Mouse (Mus musculus): ENCODE measurements at regions not wholly inside any gene's neighbourhood (a gene's known extent, or its start where the extent isn't known, plus 50 kb on each side); places are given as distances from the start of the nearest gene placed in this dataset.

DNA sequence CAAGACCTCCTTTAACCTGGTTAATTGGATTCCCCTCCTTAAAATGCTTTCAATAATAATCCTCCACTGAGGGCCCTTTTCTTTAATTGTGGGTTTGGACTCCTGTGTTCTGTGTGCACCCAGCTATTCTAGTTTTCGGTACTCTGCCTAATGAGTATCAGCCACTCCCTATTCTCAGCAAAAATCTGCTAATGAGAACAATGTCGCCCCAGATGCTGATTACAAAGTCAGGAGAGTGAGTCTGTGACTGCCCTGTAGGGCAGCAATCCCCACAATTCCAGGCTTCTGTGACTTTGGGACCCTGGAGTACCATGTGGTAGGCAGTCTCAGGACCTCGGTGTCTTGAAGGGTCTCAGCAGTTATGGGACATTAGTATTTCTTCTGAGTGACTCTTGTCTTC is 324.6 kb upstream of the Adamts16 start:
- H3K27me3 ChIP-seq (ENCODE audit: control insufficient read depth, insufficient read depth, low read length), result no peaks in the 10 kb centered on the region
- H3K9ac ChIP-seq (ENCODE audit: low read depth, low read length), result no peak overlapping the region
- H3K4me3 ChIP-seq (ENCODE audit: low read length), result no peak overlapping the region
- no peak overlapping the region for H3K27ac ChIP-seq (ENCODE audit: low read depth, low read length)
- no peaks in the 10 kb centered on the region for H3K9me3 ChIP-seq (ENCODE audit: control insufficient read depth, low read length)
- no peaks in the 10 kb centered on the region for H3K36me3 ChIP-seq (ENCODE audit: control insufficient read depth, insufficient read depth, low read length)
- no peak for ATAC-seq (ENCODE audit: low FRiP score, low TSS enrichment)
- WGBS, result 70% methylated on average over 3 of the region's 3 CpGs
- no peaks in the 10 kb centered on the region for H3K4me1 ChIP-seq (ENCODE audit: control insufficient read depth, insufficient read depth, low read length)
- no peak overlapping the region for H3K4me2 ChIP-seq (replicated peaks; ENCODE audit: low read depth, low read length)

GRCm38 (mm10) chr13:71165096-71165920 is 323.7 kb upstream of the Adamts16 start:
- Histone ChIP-seq H3K4me2 (replicated peaks; ENCODE audit: low read depth, low read length) (no peak overlapping the region), H3K36me3 (ENCODE audit: control insufficient read depth, insufficient read depth, low read length) (no peaks in the 10 kb centered on the region)
- WGBS, result 81% methylated on average over 20 of the region's 20 CpGs

GRCm38 (mm10) chr13:71164012-71164411 is 322.4 kb upstream of the Adamts16 start:
- WGBS, result 90% methylated on average over 2 of the region's 2 CpGs
- Histone ChIP-seq H3K4me3 (ENCODE audit: low read length) (no peak overlapping the region), H3K27me3 (ENCODE audit: control insufficient read depth, insufficient read depth, low read length) (0 out of 2 replicates have a peak, but pooled peaks cover 4% of the 10 kb centered on the region), H3K4me1 (ENCODE audit: control insufficient read depth, insufficient read depth, low read length) (no peaks in the 10 kb centered on the region), H3K27ac (ENCODE audit: low read depth, low read length) (no peak overlapping the region), H3K9ac (ENCODE audit: low read depth, low read length) (no peak overlapping the region), H3K36me3 (ENCODE audit: control insufficient read depth, insufficient read depth, low read length) (no peaks in the 10 kb centered on the region), H3K9me3 (ENCODE audit: control insufficient read depth, low read length) (no peaks in the 10 kb centered on the region), H3K4me2 (replicated peaks; ENCODE audit: low read depth, low read length) (no peak overlapping the region)
- ATAC-seq (ENCODE audit: low FRiP score, low TSS enrichment), result no peak

More at GRCm38 (mm10) chr13:71165096-71165920, 323.7 kb upstream of the Adamts16 start:
- H3K27ac ChIP-seq (ENCODE audit: low read depth, low read length), result no peak overlapping the region
- H3K9ac ChIP-seq (ENCODE audit: low read depth, low read length), result no peak overlapping the region
- H3K27me3 ChIP-seq (ENCODE audit: control insufficient read depth, insufficient read depth, low read length), result no peaks in the 10 kb centered on the region
- no peaks in the 10 kb centered on the region for H3K4me1 ChIP-seq (ENCODE audit: control insufficient read depth, insufficient read depth, low read length)
- no peak overlapping the region for H3K4me3 ChIP-seq (ENCODE audit: low read length)
- H3K9me3 ChIP-seq (ENCODE audit: control insufficient read depth, low read length), result no peaks in the 10 kb centered on the region
- ATAC-seq (ENCODE audit: low FRiP score, low TSS enrichment), result no peak

GRCm38 (mm10) chr13:71162952-71163351 is 321.3 kb upstream of the Adamts16 start:
- WGBS, result 73% methylated on average over 2 of the region's 2 CpGs
- Histone ChIP-seq H3K27me3 (ENCODE audit: control insufficient read depth, insufficient read depth, low read length) (peaks cover 6% of the 10 kb centered on the region; the same call in 1 of the 2 replicates), H3K36me3 (ENCODE audit: control insufficient read depth, insufficient read depth, low read length) (no peaks in the 10 kb centered on the region), H3K4me3 (ENCODE audit: low read length) (no peak overlapping the region), H3K27ac (ENCODE audit: low read depth, low read length) (no peak overlapping the region), H3K9me3 (ENCODE audit: control insufficient read depth, low read length) (no peaks in the 10 kb centered on the region), H3K4me1 (ENCODE audit: control insufficient read depth, insufficient read depth, low read length) (no peaks in the 10 kb centered on the region), H3K9ac (ENCODE audit: low read depth, low read length) (no peak overlapping the region), H3K4me2 (replicated peaks; ENCODE audit: low read depth, low read length) (no peak overlapping the region)
- no peak for ATAC-seq (ENCODE audit: low FRiP score, low TSS enrichment)

GRCm38 (mm10) chr13:71158300-71158860 is 316.8 kb upstream of the Adamts16 start:
- no peak overlapping the region for H3K9ac ChIP-seq (ENCODE audit: low read depth, low read length)
- no peaks in the 10 kb centered on the region for H3K36me3 ChIP-seq (ENCODE audit: control insufficient read depth, insufficient read depth, low read length)
- no peaks in the 10 kb centered on the region for H3K9me3 ChIP-seq (ENCODE audit: control insufficient read depth, low read length)
- WGBS, result 55% methylated on average over 13 of the region's 13 CpGs
- no peak overlapping the region for H3K4me3 ChIP-seq (ENCODE audit: low read length)
- H3K4me2 ChIP-seq (replicated peaks; ENCODE audit: low read depth, low read length), result no peak overlapping the region
- no peaks in the 10 kb centered on the region for H3K4me1 ChIP-seq (ENCODE audit: control insufficient read depth, insufficient read depth, low read length)
- H3K27me3 ChIP-seq (ENCODE audit: control insufficient read depth, insufficient read depth, low read length), result peaks cover 19% of the 10 kb centered on the region
- no peak for ATAC-seq (ENCODE audit: low FRiP score, low TSS enrichment)
- H3K27ac ChIP-seq (ENCODE audit: low read depth, low read length), result no peak overlapping the region

DNA sequence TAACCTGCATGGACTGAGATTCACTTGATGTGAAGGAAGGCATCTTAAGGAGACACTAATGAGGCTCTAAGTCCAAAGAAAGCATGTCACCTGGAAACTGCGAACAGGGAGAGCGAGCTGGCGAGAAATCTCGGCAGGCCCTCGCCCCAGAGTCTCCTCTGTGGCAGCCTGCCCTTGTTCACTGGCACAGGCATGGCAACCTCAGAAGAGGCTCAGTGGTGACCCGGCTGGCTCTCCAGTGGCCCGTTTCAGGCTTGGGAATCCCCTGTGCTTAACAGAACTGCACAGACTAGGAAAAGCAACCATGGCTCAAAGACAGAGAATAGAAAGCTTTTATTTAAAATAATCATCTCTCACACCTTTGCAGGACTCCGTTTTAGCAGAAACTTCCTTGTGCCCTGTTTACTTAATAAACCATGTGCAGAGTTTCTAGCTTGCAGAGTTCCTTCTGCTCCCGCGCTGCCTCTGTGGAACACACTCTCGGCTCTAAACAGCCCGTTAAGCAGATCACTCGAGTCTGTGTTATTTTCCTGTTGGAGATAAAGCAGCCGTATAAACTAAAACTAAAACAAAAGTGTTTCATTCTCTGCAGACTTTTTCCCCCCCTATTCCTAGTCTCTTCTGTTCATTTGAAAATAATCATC is 316.2 kb upstream of the Adamts16 start:
- Histone ChIP-seq H3K27ac (ENCODE audit: low read depth, low read length) (no peak overlapping the region), H3K4me2 (replicated peaks; ENCODE audit: low read depth, low read length) (no peak overlapping the region), H3K4me3 (ENCODE audit: low read length) (no peak overlapping the region), H3K27me3 (ENCODE audit: control insufficient read depth, insufficient read depth, low read length) (peaks cover 19% of the 10 kb centered on the region), H3K4me1 (ENCODE audit: control insufficient read depth, insufficient read depth, low read length) (no peaks in the 10 kb centered on the region), H3K9me3 (ENCODE audit: control insufficient read depth, low read length) (no peaks in the 10 kb centered on the region), H3K9ac (ENCODE audit: low read depth, low read length) (no peak overlapping the region), H3K36me3 (ENCODE audit: control insufficient read depth, insufficient read depth, low read length) (no peaks in the 10 kb centered on the region)
- 69% methylated on average over 14 of the region's 14 CpGs for WGBS
- ATAC-seq (ENCODE audit: low FRiP score, low TSS enrichment), result no peak

DNA sequence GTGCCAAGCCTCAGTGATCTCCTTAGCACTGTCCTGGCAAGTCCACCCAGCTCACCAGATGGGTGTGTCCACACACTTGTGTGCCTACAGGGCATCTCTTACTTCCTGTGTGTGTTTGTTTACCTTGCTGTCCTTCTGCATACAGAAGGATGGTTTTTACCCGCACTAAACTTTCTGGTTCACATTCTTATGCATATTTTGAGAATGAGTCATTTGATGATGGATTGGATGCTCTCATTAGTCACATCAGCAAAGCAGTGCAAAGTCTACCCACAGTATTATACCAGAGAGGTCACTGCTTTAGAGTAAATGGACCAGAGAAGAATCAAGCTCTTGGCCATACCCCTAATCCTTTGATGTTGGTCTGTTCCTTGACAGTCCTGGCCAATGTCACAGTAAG is 308.5 kb upstream of the Adamts16 start:
- H3K4me2 ChIP-seq (replicated peaks; ENCODE audit: low read depth, low read length), result no peak overlapping the region
- H3K27me3 ChIP-seq (ENCODE audit: control insufficient read depth, insufficient read depth, low read length), result no peaks in the 10 kb centered on the region; the same call in 1 of the 2 replicates
- no peaks in the 10 kb centered on the region for H3K36me3 ChIP-seq (ENCODE audit: control insufficient read depth, insufficient read depth, low read length)
- no peak overlapping the region for H3K9ac ChIP-seq (ENCODE audit: low read depth, low read length)
- no peak for ATAC-seq (ENCODE audit: low FRiP score, low TSS enrichment)
- H3K4me1 ChIP-seq (ENCODE audit: control insufficient read depth, insufficient read depth, low read length), result 0 out of 2 replicates have a peak, but pooled peaks cover 3% of the 10 kb centered on the region
- WGBS, result 43% methylated on average over 1 of the region's 1 CpGs
- H3K9me3 ChIP-seq (ENCODE audit: control insufficient read depth, low read length), result no peaks in the 10 kb centered on the region
- no peak overlapping the region for H3K27ac ChIP-seq (ENCODE audit: low read depth, low read length)
- no peak overlapping the region for H3K4me3 ChIP-seq (ENCODE audit: low read length)

GRCm38 (mm10) chr13:71149303-71149696 is 307.7 kb upstream of the Adamts16 start:
- H3K27ac ChIP-seq (ENCODE audit: low read depth, low read length), result no peak overlapping the region
- 29% methylated on average over 5 of the region's 5 CpGs for whole genome bisulfite sequencing
- no peak overlapping the region for H3K4me2 ChIP-seq (replicated peaks; ENCODE audit: low read depth, low read length)
- ATAC-seq (ENCODE audit: low FRiP score, low TSS enrichment), result peak; percentile 81; the same call in 1 of the 2 replicates
- no peaks in the 10 kb centered on the region for H3K9me3 ChIP-seq (ENCODE audit: control insufficient read depth, low read length)
- no peak overlapping the region for H3K4me3 ChIP-seq (ENCODE audit: low read length)
- H3K36me3 ChIP-seq (ENCODE audit: control insufficient read depth, insufficient read depth, low read length), result no peaks in the 10 kb centered on the region
- no peak overlapping the region for H3K9ac ChIP-seq (ENCODE audit: low read depth, low read length)
- 0 out of 2 replicates have a peak, but pooled peaks cover 3% of the 10 kb centered on the region for H3K4me1 ChIP-seq (ENCODE audit: control insufficient read depth, insufficient read depth, low read length)
- no peaks in the 10 kb centered on the region; the same call in 1 of the 2 replicates for H3K27me3 ChIP-seq (ENCODE audit: control insufficient read depth, insufficient read depth, low read length)
